Mouse (Mus musculus) intestine, embryonic 14.5 days (tissue): ENCODE data around the gene Keap1. TPM values are rescaled to one million over a fixed set of nuclear protein-coding genes. Genes with fewer than 3 reads are reported as not detected.

Experiments used
- ATAC-seq: fragments of 200-750 bp; cut with Nextera tagmentation; replicated peaks from 2 replicates; pipeline ENCODE4 v1.8.0; 2017; ENCODE audit warnings: low read depth, moderate number of reproducible peaks, moderate TSS enrichment, moderate library complexity; ENCODE audit not compliant: low FRiP score, low TSS enrichment
- DNase-seq: peaks from one replicate; pipeline ENCODE4 v3.0.0-alpha.2; 2018; ENCODE audit warnings: low spot score
- H3K27ac ChIP-seq: fragments of 300-500 bp; sonication (generic); 2 replicates; pipeline ENCODE4 v1.5.1; 2014; ENCODE audit warnings: low read depth, mild to moderate bottlenecking, control low read depth
- H3K27me3 ChIP-seq: fragments of 300-500 bp; sonication (generic); replicated peaks from 2 replicates; pipeline ENCODE4 v1.6.1; 2014; ENCODE audit warnings: low read length, control low read depth; ENCODE audit not compliant: control insufficient read depth, insufficient read depth
- H3K36me3 ChIP-seq: fragments of 300-500 bp; sonication (generic); 2 replicates; pipeline ENCODE4 v1.6.1; 2014; ENCODE audit warnings: low read length, control low read depth; ENCODE audit not compliant: control insufficient read depth, insufficient read depth
- H3K4me1 ChIP-seq: fragments of 300-500 bp; sonication (generic); replicated peaks from 2 replicates; pipeline ENCODE4 v1.6.1; 2014; ENCODE audit warnings: low read length, control low read depth, mixed read lengths; ENCODE audit not compliant: control insufficient read depth, insufficient read depth
- H3K4me2 ChIP-seq: fragments of 300-500 bp; sonication (generic); 2 replicates; pipeline ENCODE4 v1.6.1; 2014; ENCODE audit warnings: low read length
- H3K4me3 ChIP-seq: fragments of 300-500 bp; sonication (generic); 2 replicates; pipeline ENCODE4 v1.5.1; 2014; ENCODE audit warnings: low read depth, low read length, control low read depth, mixed read lengths
- H3K9ac ChIP-seq: fragments of 300-500 bp; sonication (generic); 2 replicates; pipeline ENCODE4 v1.6.1; 2014; ENCODE audit warnings: mild to moderate bottlenecking, low read length
- H3K9me3 ChIP-seq: fragments of 300-500 bp; sonication (generic); 2 replicates; pipeline ENCODE4 v1.6.1; 2016; ENCODE audit warnings: low read length, control low read depth; ENCODE audit not compliant: control insufficient read depth
- WGBS: fragments of 180-500 bp; shearing (Covaris S2); extraction: QIAGEN DNeasy Blood & Tissue Kit; methylation state at CpG from one replicate; pipeline ENCODE4 v1.1.7; 2014; 5-methylcytosine and 5-hydroxymethylcytosine counted together
- polyA plus RNA-seq: library from polyadenylated mRNA; unstranded; fragments of >200 nt; fragmentation: Nextera tagmentation; extraction: Ambion mirVana; gene quantifications from 2 replicates; pipeline ENCODE4 v1.2.1, GENCODE M21; 2014

The Keap1 gene
- polyA plus RNA-seq, 1 experiment from 2014 or later: 43.0 TPM

DNA sequence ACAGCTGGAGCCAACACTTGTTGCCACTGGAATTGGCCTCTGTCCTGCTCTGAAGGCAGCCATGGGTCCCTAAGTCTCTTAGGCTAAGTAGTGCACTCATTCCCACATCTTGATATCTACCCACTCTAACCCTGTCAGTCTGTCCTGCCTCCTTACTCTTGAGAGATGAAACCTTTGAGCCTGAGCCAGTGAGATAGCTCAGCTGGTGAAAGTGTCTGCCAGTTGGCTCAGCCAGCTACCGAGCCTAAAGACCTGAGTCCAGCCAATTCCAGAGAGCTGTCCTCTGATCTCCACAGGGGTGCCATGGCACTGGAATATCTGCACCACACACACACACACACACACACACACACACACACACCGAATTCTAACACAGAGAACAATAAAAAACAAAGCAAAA, 11.3 kb upstream of the Keap1 start:
- Histone ChIP-seq H3K4me3 (no peak overlapping the region), H3K9ac (no peak overlapping the region), H3K27ac (no peak overlapping the region), H3K27me3 (peaks cover 68% of the 10 kb centered on the region), H3K4me2 (no peak overlapping the region), H3K4me1 (peaks cover 2% of the 10 kb centered on the region; the same call in 1 of the 2 replicates), H3K9me3 (no peaks in the 10 kb centered on the region), H3K36me3 (no peaks in the 10 kb centered on the region)
- no peak for DNase-seq
- no peak for ATAC-seq
- WGBS: 51% methylated on average over 2 of the region's 2 CpGs

GRCm38 (mm10) chr9:21249629-21250508, 10.7 kb upstream of the Keap1 start:
- Histone ChIP-seq H3K4me1 (peaks cover 2% of the 10 kb centered on the region; the same call in 1 of the 2 replicates), H3K9me3 (no peaks in the 10 kb centered on the region), H3K36me3 (no peaks in the 10 kb centered on the region), H3K27me3 (peaks cover 75% of the 10 kb centered on the region), H3K27ac (no peak overlapping the region), H3K4me2 (no peak overlapping the region), H3K9ac (no peak overlapping the region), H3K4me3 (no peak overlapping the region)
- DNase-seq (no peak), ATAC-seq (no peak)
- 21% methylated on average over 17 of the region's 17 CpGs for WGBS

DNA sequence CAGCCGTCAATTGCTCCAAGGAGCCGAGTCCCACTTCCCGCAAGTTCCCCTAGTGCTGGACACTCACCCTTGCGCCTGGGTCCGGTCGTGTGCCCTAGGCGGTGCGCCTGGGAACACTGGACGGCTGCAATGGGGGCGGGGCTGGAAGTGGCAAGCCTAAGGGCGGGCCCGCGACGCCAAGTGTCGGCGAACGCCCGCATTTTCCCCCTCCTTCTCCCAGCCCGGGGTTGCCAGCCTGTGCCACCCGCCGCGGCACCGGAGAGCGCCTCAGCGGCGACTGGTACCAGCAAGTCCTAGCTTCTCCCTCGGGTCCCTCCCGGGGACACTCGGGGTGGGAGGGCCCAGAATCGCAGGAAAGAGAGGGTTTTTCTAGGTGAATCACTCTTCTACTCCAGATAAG, 9.2 kb upstream of the Keap1 start, which contains the start of gene S1pr5:
TSS of gene S1pr5 (minus strand) at position 118 of the 400 bp plus-strand sequence.
- Histone ChIP-seq H3K4me1 (peaks cover 11% of the 10 kb centered on the region), H3K27ac (no peak within 1 kb of the TSS), H3K4me2 (peak within 1 kb of the TSS; percentile 41), H3K9ac (no peak within 1 kb of the TSS), H3K9me3 (no peaks in the 10 kb centered on the region), H3K4me3 (peak within 1 kb of the TSS; percentile 11; the same call in 1 of the 2 replicates), H3K36me3 (no peaks in the 10 kb centered on the region), H3K27me3 (peaks cover 90% of the 10 kb centered on the region)
- ATAC-seq: no peak
- WGBS: 1% methylated on average over 30 of the region's 30 CpGs
- DNase-seq: no peak

- Histone ChIP-seq H3K4me2 (no peak overlapping the region), H3K9ac (no peak overlapping the region), H3K4me3 (no peak overlapping the region), H3K36me3 (no peaks in the 10 kb centered on the region), H3K4me1 (peaks cover 11% of the 10 kb centered on the region), H3K27me3 (peaks cover 84% of the 10 kb centered on the region), H3K9me3 (no peaks in the 10 kb centered on the region), H3K27ac (no peak overlapping the region)
- DNase-seq (no peak), ATAC-seq (no peak)
- WGBS: 72% methylated on average over 1 of the region's 1 CpGs
These were observed 7.2 kb upstream of the Keap1 start for GRCm38 (mm10) chr9:21246342-21246741.

DNA sequence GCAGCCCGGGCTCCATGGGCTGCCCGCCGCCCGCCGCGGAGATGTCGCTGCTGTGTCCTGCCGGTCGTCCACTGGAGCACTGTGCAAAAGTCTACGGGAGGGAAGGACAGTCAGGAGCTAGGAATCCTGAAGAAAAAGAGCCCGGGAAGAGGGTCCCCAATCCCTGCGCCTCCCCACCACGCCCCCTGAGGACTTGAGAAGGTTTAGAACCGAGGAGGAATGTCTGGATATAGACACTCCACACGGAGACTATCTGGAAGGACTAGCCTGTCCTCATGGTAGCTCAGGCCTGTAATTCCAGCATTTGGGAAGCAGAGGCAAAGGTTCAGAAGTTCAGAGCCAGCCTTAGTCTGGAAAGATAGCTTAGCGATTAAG, 5.9 kb upstream of the Keap1 start:
- ATAC-seq (no peak), DNase-seq (no peak)
- Histone ChIP-seq H3K36me3 (no peaks in the 10 kb centered on the region), H3K9ac (no peak overlapping the region), H3K27me3 (peaks cover 71% of the 10 kb centered on the region), H3K4me1 (peaks cover 11% of the 10 kb centered on the region), H3K4me2 (peak overlapping the region; percentile 73), H3K27ac (no peak overlapping the region), H3K9me3 (no peaks in the 10 kb centered on the region), H3K4me3 (peak overlapping the region; percentile 40)
- 3% methylated on average over 16 of the region's 16 CpGs for WGBS

GRCm38 (mm10) chr9:21244428-21245112, 5.4 kb upstream of the Keap1 start:
- Histone ChIP-seq H3K9ac (peak overlapping the region; percentile 18; the same call in 1 of the 2 replicates), H3K27ac (no peak overlapping the region), H3K36me3 (no peaks in the 10 kb centered on the region), H3K4me3 (peak overlapping the region; percentile 40), H3K4me2 (peak overlapping the region; percentile 73), H3K4me1 (peaks cover 12% of the 10 kb centered on the region), H3K27me3 (peaks cover 66% of the 10 kb centered on the region), H3K9me3 (no peaks in the 10 kb centered on the region)
- WGBS: 1% methylated on average over 72 of the region's 72 CpGs
- DNase-seq (peak; percentile 78), ATAC-seq (no peak; the same call in 1 of the 2 replicates)

- peaks cover 60% of the 10 kb centered on the region for H3K27me3 ChIP-seq
- no peak overlapping the region for H3K27ac ChIP-seq
- peaks cover 16% of the 10 kb centered on the region; the same call in 1 of the 2 replicates for H3K4me1 ChIP-seq
- no peaks in the 10 kb centered on the region for H3K9me3 ChIP-seq
- WGBS: 12% methylated on average over 42 of the region's 42 CpGs
- H3K4me2 ChIP-seq: peak overlapping the region; percentile 73
- H3K9ac ChIP-seq: no peak overlapping the region; the same call in 1 of the 2 replicates
- DNase-seq (no peak), ATAC-seq (no peak)
- H3K4me3 ChIP-seq: peak overlapping the region; percentile 40
- no peaks in the 10 kb centered on the region for H3K36me3 ChIP-seq
These were observed 4.8 kb upstream of the Keap1 start for GRCm38 (mm10) chr9:21243826-21244427.

DNA sequence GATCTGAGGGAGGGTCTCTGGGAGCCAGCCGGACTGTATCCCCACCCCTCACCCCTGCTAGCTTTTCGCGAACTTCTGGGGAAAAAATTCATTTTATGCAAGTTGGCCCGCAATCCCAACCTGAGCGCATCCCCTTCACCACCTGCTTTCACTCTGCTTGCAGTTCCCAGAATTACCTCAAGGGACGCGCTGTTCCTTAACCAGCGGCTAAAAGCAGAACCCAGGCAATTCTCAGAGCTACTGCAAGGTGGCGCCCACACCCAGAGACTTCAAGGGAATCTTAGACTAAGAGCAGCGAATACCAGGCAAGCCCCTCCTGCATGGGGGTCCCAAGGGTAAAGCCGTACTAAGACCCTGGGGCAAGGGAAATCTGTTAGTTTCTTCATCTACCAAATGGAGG, 2.2 kb upstream of the Keap1 start:
- WGBS: 13% methylated on average over 11 of the region's 11 CpGs
- Histone ChIP-seq H3K36me3 (0 out of 2 replicates have a peak, but pooled peaks cover 3% of the 10 kb centered on the region), H3K9ac (no peak overlapping the region), H3K9me3 (no peaks in the 10 kb centered on the region), H3K4me1 (peaks cover 28% of the 10 kb centered on the region), H3K4me2 (no peak overlapping the region), H3K27me3 (peaks cover 38% of the 10 kb centered on the region), H3K4me3 (no peak overlapping the region), H3K27ac (no peak overlapping the region)
- ATAC-seq: no peak
- DNase-seq: peak; percentile 93
